Mouse (Mus musculus) gastrocnemius, postnatal 25 days (tissue): ENCODE results near the gene Srpk2. TPM values are rescaled to one million over a fixed set of nuclear protein-coding genes. Genes with fewer than 3 reads are reported as not detected.
"Not testable (repeated sequence)": the region's sequence is repeated elsewhere in the genome, so short reads cannot be mapped to it uniquely, and the experiment has no call there.

Source experiments
- DNase-seq: peaks from one replicate; pipeline ENCODE4 v3.0.0; 2022
- total RNA-seq, 2 experiments: library from RNA; stranded (reverse); gene quantifications; 1 replicate in 1 of 2; 2 replicates in 1 of 2; pipeline ENCODE4 v1.2.3; 2021

The Srpk2 gene
- total RNA-seq, 2 experiments from 2014 or later = 24.0 TPM

DNA sequence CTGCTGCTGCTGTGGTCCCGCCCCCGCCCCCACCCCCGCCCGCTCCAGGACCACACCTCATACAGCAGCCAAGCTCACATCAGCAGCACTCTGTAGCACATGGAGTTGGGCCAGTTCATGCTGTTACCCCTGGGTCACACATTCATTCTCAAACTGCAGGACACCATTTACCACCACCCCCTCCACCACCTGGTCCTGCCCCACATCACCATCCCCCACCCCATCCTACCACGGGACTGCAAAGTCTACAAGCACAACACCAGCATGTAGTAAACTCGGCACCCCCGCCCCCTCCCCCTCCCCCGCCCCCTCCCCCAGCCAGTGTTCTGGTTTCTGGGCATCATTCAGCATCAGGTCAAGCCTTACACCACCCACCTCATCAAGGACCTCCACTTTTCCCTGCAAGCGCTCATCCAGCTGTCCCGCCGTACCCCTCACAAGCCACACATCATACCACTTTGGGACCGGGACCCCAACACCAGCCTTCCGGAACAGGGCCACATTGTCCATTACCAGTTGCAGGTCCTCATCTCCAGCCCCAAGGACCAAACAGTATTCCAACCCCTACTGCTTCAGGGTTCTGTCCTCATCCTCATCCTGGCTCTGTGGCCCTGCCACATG lies 182.0 kb downstream of the Srpk2 start:
- DNase-seq = no peak

DNA sequence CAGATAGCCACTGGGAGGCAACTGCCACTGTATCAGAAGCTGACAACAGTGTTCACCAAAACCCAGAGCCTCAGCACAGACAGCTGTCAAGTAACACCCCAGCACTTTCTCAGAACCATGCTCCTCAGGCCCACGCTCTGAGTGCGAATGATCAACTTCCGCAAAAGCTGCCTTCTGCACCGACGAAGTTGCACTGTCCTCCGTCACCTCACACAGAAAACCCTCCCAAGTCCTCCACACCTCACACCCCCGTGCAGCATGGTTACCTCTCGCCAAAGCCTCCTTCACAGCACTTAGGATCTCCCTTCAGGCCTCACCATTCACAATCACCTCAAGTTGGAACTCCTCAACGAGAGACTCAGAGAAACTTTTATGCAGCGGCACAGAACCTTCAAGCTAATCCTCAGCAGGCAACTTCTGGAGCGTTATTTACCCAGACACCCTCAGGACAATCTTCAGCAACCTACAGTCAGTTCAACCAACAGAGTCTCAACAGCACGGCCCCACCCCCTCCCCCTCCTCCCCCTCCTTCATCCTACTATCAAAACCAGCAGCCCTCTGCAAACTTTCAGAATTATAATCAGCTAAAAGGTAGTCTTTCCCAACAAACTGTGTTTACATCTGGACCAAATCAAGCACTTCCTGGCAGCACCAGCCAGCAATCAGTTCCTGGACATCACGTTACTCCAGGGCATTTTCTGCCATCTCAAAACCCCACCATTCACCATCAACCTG lies 182.7 kb downstream of the Srpk2 start:
- DNase-seq = no peak

DNA sequence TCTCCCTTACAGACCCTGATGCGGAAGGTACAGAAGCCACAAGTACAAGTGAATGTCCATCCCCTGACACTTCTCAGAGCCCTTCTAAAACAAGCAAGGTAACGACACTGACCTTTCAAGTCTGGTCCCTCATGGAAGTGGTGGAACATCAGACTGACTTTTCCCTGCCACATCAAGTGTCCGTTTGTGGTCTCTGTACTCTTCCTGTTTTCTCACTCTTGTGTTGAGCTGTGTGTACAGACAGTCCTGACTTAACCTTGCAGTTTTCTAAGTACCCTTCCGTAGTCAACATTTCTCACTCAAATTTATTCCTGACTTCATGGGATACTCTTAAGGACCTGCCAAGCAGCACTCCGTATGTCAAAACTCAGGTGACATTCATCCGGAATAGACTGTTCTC lies 183.7 kb downstream of the Srpk2 start:
- DNase-seq = no peak

DNA sequence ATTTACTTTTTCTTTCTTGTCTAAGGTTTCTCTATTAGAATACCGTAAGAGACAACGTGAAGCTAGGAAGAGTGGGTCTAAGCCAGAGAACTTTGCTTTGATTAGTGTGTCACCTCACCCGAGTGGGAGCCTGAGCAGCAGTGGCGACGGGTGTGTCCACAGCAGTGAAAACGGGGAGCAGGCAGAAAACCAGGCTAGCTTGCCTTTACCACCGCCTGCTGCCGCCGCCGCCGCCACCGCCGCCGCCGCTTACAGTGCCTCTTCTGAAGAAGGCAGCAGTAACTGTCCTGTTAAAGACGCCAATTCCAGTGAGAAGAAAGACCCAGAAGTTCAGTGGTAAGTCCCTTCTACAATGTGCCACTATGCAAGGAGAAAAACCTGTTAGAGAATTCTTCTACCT lies 185.2 kb downstream of the Srpk2 start:
- DNase-seq = no peak

DNA sequence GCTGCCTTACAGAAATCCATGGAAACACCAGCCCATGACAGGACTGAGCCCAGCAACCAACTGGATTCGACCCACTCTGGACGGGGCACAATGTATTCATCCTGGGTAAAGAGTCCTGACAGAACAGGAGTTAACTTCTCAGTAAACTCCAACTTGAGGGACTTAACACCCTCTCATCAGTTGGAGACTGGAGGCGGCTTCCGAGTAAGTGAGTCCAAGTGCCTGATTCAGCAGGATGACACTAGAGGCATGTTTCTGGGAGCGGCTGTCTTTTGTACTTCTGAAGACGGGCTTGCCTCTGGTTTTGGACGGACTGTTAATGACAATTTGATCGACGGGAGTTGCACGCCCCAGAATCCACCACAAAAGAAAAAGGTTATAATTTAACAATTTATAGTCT lies 186.5 kb downstream of the Srpk2 start:
- DNase-seq = no peak

DNA sequence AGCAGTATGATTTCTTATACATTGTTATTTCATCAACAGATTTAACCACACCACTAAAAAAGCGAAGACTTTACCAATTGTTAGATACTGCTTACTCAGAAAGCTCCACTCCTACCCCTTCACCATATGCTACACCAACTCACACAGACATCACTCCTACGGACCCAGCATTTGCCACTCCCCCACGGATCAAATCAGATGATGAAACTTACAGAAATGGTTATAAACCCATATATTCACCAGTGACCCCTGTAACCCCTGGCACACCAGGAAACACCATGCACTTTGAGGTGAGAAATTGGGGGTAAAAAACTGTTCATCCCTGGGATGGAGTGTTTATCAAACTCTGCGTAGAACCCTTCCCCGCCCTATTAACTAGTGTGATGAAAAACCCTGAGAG lies 187.5 kb downstream of the Srpk2 start:
- DNase-seq = no peak

DNA sequence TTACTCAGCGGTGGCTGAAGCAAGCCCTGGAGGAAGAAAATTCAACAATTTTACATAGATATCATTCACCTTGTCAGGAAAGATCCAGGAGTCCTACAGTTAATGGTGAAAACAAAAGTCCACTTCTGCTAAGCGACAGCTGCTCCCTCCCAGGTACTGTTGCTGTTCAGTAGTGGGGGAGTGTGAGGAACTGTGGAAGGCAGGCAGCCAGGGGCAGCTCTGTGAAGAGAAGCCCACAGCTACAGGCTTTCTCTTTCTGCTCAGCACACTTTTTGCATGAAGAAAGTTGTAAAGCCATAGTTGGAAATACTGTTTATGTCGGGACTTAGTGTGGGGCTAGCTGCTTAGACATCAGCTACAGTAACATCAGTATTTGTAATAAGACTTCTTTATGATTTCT lies 188.0 kb downstream of the Srpk2 start:
- no peak for DNase-seq

DNA sequence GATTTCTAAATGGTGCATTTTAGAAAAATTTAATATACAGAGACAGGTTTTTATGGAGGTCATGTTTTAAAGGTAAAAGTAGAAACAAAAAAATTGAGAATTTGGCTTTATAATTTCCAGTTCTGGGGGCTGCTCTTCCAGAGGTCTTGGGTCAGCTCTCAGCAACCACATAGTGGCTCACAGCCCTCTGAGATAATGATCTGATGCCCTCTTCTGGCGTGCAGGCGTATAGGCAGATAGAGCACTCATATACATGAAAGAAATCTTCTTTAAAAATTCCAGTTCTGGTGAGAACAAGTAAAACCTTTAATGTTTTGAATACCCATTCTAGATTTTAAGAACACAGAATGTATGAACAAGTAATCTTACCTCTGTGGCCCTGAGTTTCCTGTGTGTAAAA lies 193.6 kb downstream of the Srpk2 start:
- DNase-seq = no peak

DNA sequence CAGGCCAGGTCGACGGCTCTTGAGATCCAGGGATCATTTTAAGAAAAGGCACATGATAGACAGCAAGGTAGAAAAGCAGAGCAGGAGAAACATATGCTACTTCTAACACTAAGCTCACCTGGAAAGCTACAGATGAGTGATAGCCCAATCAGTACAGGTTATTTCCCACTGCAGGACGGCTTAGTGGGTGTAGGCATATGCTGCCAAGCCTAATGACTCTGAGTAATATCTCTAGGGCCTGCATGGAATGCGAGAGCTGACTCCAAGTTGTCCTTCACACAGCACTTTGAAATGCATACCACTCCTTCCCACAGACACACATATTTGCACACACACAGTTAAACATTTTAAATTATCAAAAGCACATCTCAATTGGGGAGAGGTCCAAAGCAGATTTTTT lies 195.2 kb downstream of the Srpk2 start:
- DNase-seq = no peak

DNA sequence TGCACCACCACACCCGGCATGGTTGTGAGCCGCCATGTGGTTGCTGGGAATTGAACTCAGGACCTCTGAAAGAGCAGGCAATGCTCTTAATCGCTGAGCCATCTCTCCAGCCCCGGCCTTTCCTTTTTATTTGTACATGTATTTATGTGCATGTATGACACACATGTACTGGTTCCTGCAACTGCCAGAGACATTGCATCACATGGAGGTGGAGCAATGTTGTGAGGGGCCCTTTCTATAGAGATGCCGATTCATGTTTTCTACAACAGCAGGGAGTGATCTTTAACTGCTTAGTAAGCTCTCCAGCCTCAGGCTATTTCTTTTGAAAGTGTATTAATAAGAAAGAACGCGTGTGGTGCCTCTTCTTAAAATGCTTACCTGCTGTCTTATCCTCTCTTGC lies 200.6 kb downstream of the Srpk2 start:
- no peak for DNase-seq

DNA sequence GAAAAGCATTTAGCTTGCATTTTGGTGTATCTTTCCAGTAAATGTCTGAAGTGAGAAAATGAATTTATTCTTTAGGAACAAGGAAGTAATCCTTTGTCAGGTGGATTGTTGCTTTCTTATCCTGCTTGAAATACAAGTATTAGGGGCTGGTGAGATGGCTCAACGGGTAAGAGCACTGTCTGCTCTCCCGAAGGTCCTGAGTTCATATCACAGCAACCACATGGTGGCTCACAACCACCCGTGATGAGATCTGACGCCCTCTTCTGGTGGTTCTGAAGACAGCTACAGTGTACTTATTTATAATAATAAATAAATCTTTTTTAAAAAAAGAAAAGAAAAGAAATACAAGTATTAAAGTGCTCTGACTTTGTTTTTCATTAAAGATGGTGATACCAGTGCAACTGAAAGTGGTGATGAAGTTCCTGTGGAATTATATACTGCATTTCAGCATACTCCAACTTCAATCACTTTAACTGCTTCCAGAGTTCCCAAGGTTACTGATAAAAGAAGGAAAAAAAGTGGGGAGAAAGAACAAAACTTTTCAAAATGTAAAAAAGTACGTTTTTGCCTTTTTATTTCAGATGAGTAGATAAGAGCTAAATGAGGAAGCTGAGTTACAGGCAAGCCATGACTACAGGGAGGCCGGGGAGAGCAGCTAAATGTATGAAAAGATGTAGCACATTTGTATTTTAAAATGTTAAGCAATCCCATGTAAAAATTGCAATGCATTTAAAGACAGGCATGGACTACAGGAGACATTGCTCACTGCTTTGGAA lies 211.1 kb downstream of the Srpk2 start:
- no peak for DNase-seq

DNA sequence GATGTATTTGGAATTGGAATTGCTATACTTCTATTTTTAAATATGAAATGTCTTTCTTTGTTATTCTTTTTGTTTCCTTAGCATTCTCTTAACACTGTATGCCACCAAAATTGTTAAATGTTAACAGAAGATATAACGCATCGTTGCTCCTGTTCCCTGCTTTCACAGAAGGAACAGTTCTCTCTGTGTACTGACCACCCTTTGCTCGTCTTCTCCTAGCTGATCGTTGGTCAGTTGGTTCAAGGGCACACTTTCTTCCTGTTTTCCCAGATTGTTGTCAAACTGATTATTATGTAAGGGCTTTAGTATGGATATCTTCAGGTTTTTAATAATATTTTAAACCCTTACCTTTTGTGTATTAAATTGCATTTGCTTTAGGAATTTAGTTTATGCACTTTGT lies 217.9 kb downstream of the Srpk2 start:
- DNase-seq = no peak

DNA sequence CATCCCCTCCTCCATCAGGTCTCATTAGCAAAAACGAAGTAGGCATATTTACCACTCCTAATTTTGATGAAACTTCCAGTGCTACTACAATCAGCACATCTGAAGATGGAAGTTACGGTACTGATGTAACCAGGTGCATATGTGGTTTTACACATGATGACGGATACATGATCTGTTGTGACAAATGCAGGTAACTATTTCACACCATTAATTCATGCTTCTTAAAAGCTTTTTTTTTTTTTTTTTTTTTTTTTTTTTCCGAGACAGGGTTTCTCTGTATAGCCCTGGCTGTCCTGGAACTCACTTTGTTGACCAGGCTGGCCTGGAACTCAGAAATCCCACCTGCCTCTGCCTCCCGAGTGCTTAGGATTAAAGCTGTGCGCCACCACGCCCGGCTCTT lies 219.7 kb downstream of the Srpk2 start:
- DNase-seq = no peak

DNA sequence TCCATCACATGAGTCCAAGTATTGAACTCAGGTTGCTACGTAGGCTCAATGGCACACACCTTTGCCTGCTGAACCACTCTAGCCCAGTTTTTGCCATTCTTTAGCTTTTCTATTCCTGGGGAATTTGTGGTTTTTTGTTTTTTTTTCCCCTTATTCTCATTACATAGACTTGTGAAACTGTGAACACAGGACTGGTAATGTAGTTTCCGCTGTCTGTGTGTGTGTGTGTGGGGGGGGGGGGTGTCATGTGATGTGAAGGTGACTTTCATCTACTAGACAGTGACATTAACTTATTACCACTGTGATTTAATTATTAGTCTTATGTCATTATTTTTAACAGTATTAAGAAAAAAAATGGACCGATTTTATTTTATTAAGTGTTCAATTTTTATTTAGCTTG lies 220.2 kb downstream of the Srpk2 start:
- no peak for DNase-seq

DNA sequence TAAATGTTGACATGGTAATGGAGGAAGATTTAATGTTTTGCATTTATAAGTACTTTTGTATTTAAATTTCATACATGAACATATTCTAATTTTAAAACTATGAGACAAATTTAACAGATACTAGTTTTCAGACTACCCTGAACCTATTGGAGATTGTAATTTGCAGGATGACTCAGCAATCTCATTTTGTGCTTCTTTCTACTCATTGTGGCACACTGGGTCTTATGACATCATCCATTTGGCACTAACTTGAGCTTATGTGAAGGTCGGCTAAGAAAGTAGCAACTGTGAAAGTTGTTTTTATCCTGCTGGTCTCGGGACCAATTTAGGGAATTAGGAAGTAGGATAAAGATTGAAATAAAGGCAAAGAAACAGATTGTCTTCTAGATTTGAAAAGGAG lies 222.7 kb downstream of the Srpk2 start:
- no peak for DNase-seq

DNA sequence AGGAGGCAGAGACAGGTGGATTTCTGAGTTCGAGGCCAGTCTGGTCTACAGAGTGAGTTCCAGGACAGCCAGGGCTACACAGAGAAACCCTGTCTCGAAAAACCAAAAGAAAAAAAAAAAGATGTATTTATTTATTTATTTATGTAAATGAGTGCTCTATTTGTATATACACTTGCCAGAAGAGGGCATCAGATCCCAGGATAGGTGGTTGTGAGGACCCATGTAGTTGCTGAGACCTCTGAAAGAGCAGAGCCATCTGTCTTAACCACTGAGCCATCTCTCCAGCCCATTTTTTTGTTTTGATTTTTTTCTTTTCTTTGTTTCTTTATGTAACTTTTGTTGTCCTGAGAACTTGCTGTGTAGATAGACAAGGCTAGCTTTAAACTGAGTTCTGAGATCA lies 230.9 kb downstream of the Srpk2 start:
- DNase-seq = not testable (repeated sequence)

Other genes starting within 250 kb of the Srpk2 start
- gene Pus7, start 99.1 kb upstream of the Srpk2 start, total RNA-seq = 10 to 100 TPM in 1 of 2 experiments, 1 to 10 TPM in 1; 8.4 to 11.2 TPM
- gene Rint1, start 103.1 kb upstream of the Srpk2 start, total RNA-seq = 10 to 100 TPM in 1 of 2 experiments, 1 to 10 TPM in 1; 9.5 to 10.1 TPM
- gene Tomm7, start 159.5 kb upstream of the Srpk2 start, total RNA-seq = 10 to 100 TPM; 54.4 to 58.1 TPM